Mouse (Mus musculus): Measurements from ENCODE around the gene Itgb7. TPM values are rescaled to one million over a fixed set of nuclear protein-coding genes. Genes with fewer than 3 reads are reported as not detected.

The Itgb7 gene
- polyA plus RNA-seq, 1 experiment from 2014 or later: 1.3 TPM

- peak overlapping the region; percentile 99 for H3K27ac ChIP-seq (replicated peaks; ENCODE audit: low read depth, low read length)
- under 1% methylated on average over 53 of the region's 65 CpGs for WGBS
- no peaks in the 10 kb centered on the region; the same call in 1 of the 2 replicates for H3K36me3 ChIP-seq (replicated peaks; ENCODE audit: control insufficient read depth, insufficient read depth, low read depth, low read length)
- DNase-seq (ENCODE audit: low spot score): peak; percentile 78
- peak overlapping the region; percentile 96 for H3K4me2 ChIP-seq (ENCODE audit: low read depth, low read length)
- peaks cover 32% of the 10 kb centered on the region for H3K4me1 ChIP-seq (ENCODE audit: control insufficient read depth, insufficient read depth, low read length)
- H3K27me3 ChIP-seq (ENCODE audit: control insufficient read depth, insufficient read depth, low read length): no peaks in the 10 kb centered on the region
- H3K9me3 ChIP-seq (replicated peaks; ENCODE audit: control insufficient read depth, low read length): no peaks in the 10 kb centered on the region
- ATAC-seq (replicated peaks; ENCODE audit: insufficient number of reproducible peaks, low FRiP score, low TSS enrichment, low read depth): peak; percentile 25; the same call in 1 of the 2 replicates
- H3K4me3 ChIP-seq (ENCODE audit: low read depth, low read length): peak overlapping the region; percentile 63
- H3K9ac ChIP-seq (replicated peaks; ENCODE audit: low read length): peak overlapping the region; percentile 74
Observed at GRCm38 (mm10) chr15:102247252-102248130, 15.7 kb upstream of the Itgb7 start.

GRCm38 (mm10) chr15:102246866-102247251 is 15.1 kb upstream of the Itgb7 start:
- H3K4me3 ChIP-seq (ENCODE audit: low read depth, low read length): peak overlapping the region; percentile 63
- peaks cover 30% of the 10 kb centered on the region for H3K4me1 ChIP-seq (ENCODE audit: control insufficient read depth, insufficient read depth, low read length)
- H3K36me3 ChIP-seq (replicated peaks; ENCODE audit: control insufficient read depth, insufficient read depth, low read depth, low read length): no peaks in the 10 kb centered on the region
- no peaks in the 10 kb centered on the region for H3K9me3 ChIP-seq (replicated peaks; ENCODE audit: control insufficient read depth, low read length)
- WGBS: 1% methylated on average over 34 of the region's 35 CpGs
- peak overlapping the region; percentile 96 for H3K4me2 ChIP-seq (ENCODE audit: low read depth, low read length)
- H3K27me3 ChIP-seq (ENCODE audit: control insufficient read depth, insufficient read depth, low read length): no peaks in the 10 kb centered on the region
- peak overlapping the region; percentile 99 for H3K27ac ChIP-seq (replicated peaks; ENCODE audit: low read depth, low read length)
- peak overlapping the region; percentile 74 for H3K9ac ChIP-seq (replicated peaks; ENCODE audit: low read length)
- DNase-seq (ENCODE audit: low spot score) (peak; percentile 99), ATAC-seq (replicated peaks; ENCODE audit: insufficient number of reproducible peaks, low FRiP score, low TSS enrichment, low read depth) (peak; percentile 40; the same call in 1 of the 2 replicates)

GRCm38 (mm10) chr15:102245891-102246741 is 14.4 kb upstream of the Itgb7 start:
- Histone ChIP-seq H3K4me3 (ENCODE audit: low read depth, low read length) (peak overlapping the region; percentile 63), H3K9ac (replicated peaks; ENCODE audit: low read length) (peak overlapping the region; percentile 74), H3K27me3 (ENCODE audit: control insufficient read depth, insufficient read depth, low read length) (no peaks in the 10 kb centered on the region), H3K4me2 (ENCODE audit: low read depth, low read length) (peak overlapping the region; percentile 96), H3K36me3 (replicated peaks; ENCODE audit: control insufficient read depth, insufficient read depth, low read depth, low read length) (no peaks in the 10 kb centered on the region), H3K27ac (replicated peaks; ENCODE audit: low read depth, low read length) (peak overlapping the region; percentile 99), H3K4me1 (ENCODE audit: control insufficient read depth, insufficient read depth, low read length) (peaks cover 27% of the 10 kb centered on the region), H3K9me3 (replicated peaks; ENCODE audit: control insufficient read depth, low read length) (no peaks in the 10 kb centered on the region)
- WGBS: under 1% methylated on average over 39 of the region's 44 CpGs
- ATAC-seq (replicated peaks; ENCODE audit: insufficient number of reproducible peaks, low FRiP score, low TSS enrichment, low read depth): peak; percentile 60
- peak; percentile 86 for DNase-seq (ENCODE audit: low spot score)

- Histone ChIP-seq H3K4me3 (ENCODE audit: low read depth, low read length) (peak overlapping the region; percentile 63), H3K4me1 (ENCODE audit: control insufficient read depth, insufficient read depth, low read length) (peaks cover 25% of the 10 kb centered on the region), H3K4me2 (ENCODE audit: low read depth, low read length) (peak overlapping the region; percentile 96), H3K27ac (replicated peaks; ENCODE audit: low read depth, low read length) (peak overlapping the region; percentile 99), H3K27me3 (ENCODE audit: control insufficient read depth, insufficient read depth, low read length) (no peaks in the 10 kb centered on the region), H3K36me3 (replicated peaks; ENCODE audit: control insufficient read depth, insufficient read depth, low read depth, low read length) (no peaks in the 10 kb centered on the region), H3K9ac (replicated peaks; ENCODE audit: low read length) (peak overlapping the region; percentile 74), H3K9me3 (replicated peaks; ENCODE audit: control insufficient read depth, low read length) (no peaks in the 10 kb centered on the region)
- ATAC-seq (replicated peaks; ENCODE audit: insufficient number of reproducible peaks, low FRiP score, low TSS enrichment, low read depth): no peak
- 1% methylated on average over 14 of the region's 14 CpGs for WGBS
- no peak for DNase-seq (ENCODE audit: low spot score)
Observed at GRCm38 (mm10) chr15:102245461-102245881, 13.7 kb upstream of the Itgb7 start.

- Histone ChIP-seq H3K36me3 (replicated peaks; ENCODE audit: control insufficient read depth, insufficient read depth, low read depth, low read length) (no peaks in the 10 kb centered on the region), H3K4me2 (ENCODE audit: low read depth, low read length) (peak overlapping the region; percentile 96), H3K9me3 (replicated peaks; ENCODE audit: control insufficient read depth, low read length) (no peaks in the 10 kb centered on the region), H3K9ac (replicated peaks; ENCODE audit: low read length) (peak overlapping the region; percentile 74), H3K4me3 (ENCODE audit: low read depth, low read length) (peak overlapping the region; percentile 63), H3K27me3 (ENCODE audit: control insufficient read depth, insufficient read depth, low read length) (no peaks in the 10 kb centered on the region), H3K4me1 (ENCODE audit: control insufficient read depth, insufficient read depth, low read length) (peaks cover 21% of the 10 kb centered on the region), H3K27ac (replicated peaks; ENCODE audit: low read depth, low read length) (peak overlapping the region; percentile 99)
- DNase-seq (ENCODE audit: low spot score) (peak; percentile 40), ATAC-seq (replicated peaks; ENCODE audit: insufficient number of reproducible peaks, low FRiP score, low TSS enrichment, low read depth) (no peak)
- 2% methylated on average over 18 of the region's 19 CpGs for WGBS
Observed at GRCm38 (mm10) chr15:102244306-102245191, 12.8 kb upstream of the Itgb7 start.

- peak overlapping the region; percentile 74 for H3K9ac ChIP-seq (replicated peaks; ENCODE audit: low read length)
- 6% methylated on average over 22 of the region's 22 CpGs for WGBS
- H3K27ac ChIP-seq (replicated peaks; ENCODE audit: low read depth, low read length): peak overlapping the region; percentile 99
- no peaks in the 10 kb centered on the region for H3K27me3 ChIP-seq (ENCODE audit: control insufficient read depth, insufficient read depth, low read length)
- H3K9me3 ChIP-seq (replicated peaks; ENCODE audit: control insufficient read depth, low read length): no peaks in the 10 kb centered on the region
- peak overlapping the region; percentile 96 for H3K4me2 ChIP-seq (ENCODE audit: low read depth, low read length)
- peaks cover 21% of the 10 kb centered on the region for H3K4me1 ChIP-seq (ENCODE audit: control insufficient read depth, insufficient read depth, low read length)
- peak overlapping the region; percentile 63 for H3K4me3 ChIP-seq (ENCODE audit: low read depth, low read length)
- ATAC-seq (replicated peaks; ENCODE audit: insufficient number of reproducible peaks, low FRiP score, low TSS enrichment, low read depth) (no peak), DNase-seq (ENCODE audit: low spot score) (peak; percentile 74)
- peaks cover 3% of the 10 kb centered on the region for H3K36me3 ChIP-seq (replicated peaks; ENCODE audit: control insufficient read depth, insufficient read depth, low read depth, low read length)
Observed at GRCm38 (mm10) chr15:102243229-102244190, 11.8 kb upstream of the Itgb7 start.
